Mouse (Mus musculus): ENCODE results near the gene Gm28845. TPM values are rescaled to one million over a fixed set of nuclear protein-coding genes. Genes with fewer than 3 reads are reported as not detected.

The Gm28845 gene
- polyA plus RNA-seq, 1 experiment from 2014 or later, result not detected

DNA sequence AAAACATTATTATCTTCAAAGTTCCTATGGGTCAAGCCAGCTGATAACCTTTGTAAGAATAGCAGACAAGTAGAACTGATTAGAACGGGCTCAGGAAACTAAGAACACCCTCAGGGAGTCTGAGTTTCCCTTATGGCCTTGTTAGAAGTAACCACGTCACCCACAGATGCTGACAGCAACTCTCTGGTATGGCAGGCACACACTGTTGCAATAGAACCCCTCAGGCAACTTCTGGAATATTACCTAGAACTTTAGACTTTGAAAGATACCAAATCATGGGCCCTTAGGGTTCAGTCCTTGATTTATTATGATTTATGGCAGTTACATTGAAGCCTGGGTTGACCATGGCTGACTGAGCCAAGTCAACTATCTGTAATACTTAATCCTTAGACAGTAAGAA is 27.2 kb upstream of the Gm28845 start:
- no peak overlapping the region for H3K27ac ChIP-seq (ENCODE audit: low read depth)
- no peak overlapping the region for H3K9ac ChIP-seq (replicated peaks)
- no peak overlapping the region for H3K4me3 ChIP-seq (ENCODE audit: low read depth, low read length)
- TF ChIP-seq EP300 (IDR thresholded peaks at IDR 0.05; ENCODE audit: low read depth) (no peak), CTCF (IDR thresholded peaks at IDR 0.05; ENCODE audit: low read depth) (no peak)
- no peaks in the 10 kb centered on the region for H3K4me1 ChIP-seq (ENCODE audit: insufficient read depth)
- DNase-seq (no peak), ATAC-seq (no peak)
- H3K27me3 ChIP-seq (ENCODE audit: insufficient read depth, low read length), result no peaks in the 10 kb centered on the region
- no peaks in the 10 kb centered on the region for H3K9me3 ChIP-seq (ENCODE audit: low read length)
- no peaks in the 10 kb centered on the region for H3K36me3 ChIP-seq (replicated peaks; ENCODE audit: insufficient read depth, low read length)
- 33% methylated on average over 2 of the region's 2 CpGs for WGBS (ENCODE audit: insufficient replicate concordance)
- no peak overlapping the region for H3K4me2 ChIP-seq (ENCODE audit: low read depth, low read length)

DNA sequence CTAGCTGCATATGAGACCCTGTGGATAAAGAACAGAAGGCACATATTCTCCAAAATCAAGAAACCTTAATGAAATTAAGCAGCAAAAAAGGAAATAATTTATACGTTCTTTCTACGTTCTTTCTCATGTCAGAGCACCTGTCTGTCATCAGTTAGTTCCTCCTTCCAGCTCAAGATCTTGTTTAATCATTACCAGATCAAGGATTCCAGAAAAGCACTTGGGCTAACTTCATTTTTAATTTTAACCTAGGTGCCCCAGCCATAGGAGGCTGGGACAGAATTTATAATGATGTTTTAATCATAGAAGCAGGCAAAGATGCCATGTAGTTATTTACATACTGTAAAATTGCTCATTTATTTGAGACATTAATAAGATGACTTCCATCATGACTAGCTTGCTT is 25.4 kb upstream of the Gm28845 start:
- no peak for DNase-seq

DNA sequence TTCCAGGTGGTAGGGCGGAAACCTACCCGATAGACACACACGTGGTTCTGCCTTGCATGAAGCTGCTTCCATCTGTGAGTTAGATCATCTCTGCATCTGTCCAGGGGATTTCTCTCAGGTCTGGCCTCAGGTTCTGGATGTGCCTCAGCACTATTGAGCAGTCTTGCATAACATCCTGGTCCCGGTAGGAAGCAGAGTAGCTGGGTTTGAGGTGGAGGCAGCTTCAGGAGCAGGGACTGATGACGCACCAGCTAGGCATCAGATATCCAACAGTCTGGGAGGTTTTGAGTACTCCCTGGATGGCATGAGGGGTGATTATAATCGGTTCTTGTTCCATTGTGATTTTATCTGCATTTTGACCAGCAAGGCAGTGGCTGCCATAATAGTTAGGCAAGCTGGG is 18.2 kb upstream of the Gm28845 start:
- Histone ChIP-seq H3K9me3 (ENCODE audit: low read length) (no peaks in the 10 kb centered on the region), H3K4me2 (ENCODE audit: low read depth, low read length) (no peak overlapping the region), H3K9ac (replicated peaks) (no peak overlapping the region), H3K27me3 (ENCODE audit: insufficient read depth, low read length) (no peaks in the 10 kb centered on the region), H3K4me1 (ENCODE audit: insufficient read depth) (no peaks in the 10 kb centered on the region), H3K4me3 (ENCODE audit: low read depth, low read length) (no peak overlapping the region), H3K36me3 (replicated peaks; ENCODE audit: insufficient read depth, low read length) (no peaks in the 10 kb centered on the region), H3K27ac (ENCODE audit: low read depth) (no peak overlapping the region)
- DNase-seq (no peak), ATAC-seq (no peak)
- WGBS (ENCODE audit: insufficient replicate concordance), result 68% methylated on average over 6 of the region's 6 CpGs
- TF ChIP-seq CTCF (IDR thresholded peaks at IDR 0.05; ENCODE audit: low read depth), result no peak
- TF ChIP-seq EP300 (IDR thresholded peaks at IDR 0.05; ENCODE audit: low read depth), result no peak

More for the DNA sequence above, 25.4 kb upstream of the Gm28845 start:
- H3K4me1 ChIP-seq (ENCODE audit: insufficient read depth), result no peaks in the 10 kb centered on the region
- H3K4me3 ChIP-seq (ENCODE audit: low read depth, low read length), result no peak overlapping the region
- H3K9me3 ChIP-seq (ENCODE audit: low read length), result no peaks in the 10 kb centered on the region
- no peaks in the 10 kb centered on the region for H3K36me3 ChIP-seq (replicated peaks; ENCODE audit: insufficient read depth, low read length)
- H3K9ac ChIP-seq (replicated peaks), result no peak overlapping the region
- TF ChIP-seq EP300 (IDR thresholded peaks at IDR 0.05; ENCODE audit: low read depth) (no peak), CTCF (IDR thresholded peaks at IDR 0.05; ENCODE audit: low read depth) (no peak)
- no peak overlapping the region for H3K27ac ChIP-seq (ENCODE audit: low read depth)
- no peak for ATAC-seq
- no peak overlapping the region for H3K4me2 ChIP-seq (ENCODE audit: low read depth, low read length)
- H3K27me3 ChIP-seq (ENCODE audit: insufficient read depth, low read length), result no peaks in the 10 kb centered on the region
- 76% methylated on average over 2 of the region's 2 CpGs for WGBS (ENCODE audit: insufficient replicate concordance)

DNA sequence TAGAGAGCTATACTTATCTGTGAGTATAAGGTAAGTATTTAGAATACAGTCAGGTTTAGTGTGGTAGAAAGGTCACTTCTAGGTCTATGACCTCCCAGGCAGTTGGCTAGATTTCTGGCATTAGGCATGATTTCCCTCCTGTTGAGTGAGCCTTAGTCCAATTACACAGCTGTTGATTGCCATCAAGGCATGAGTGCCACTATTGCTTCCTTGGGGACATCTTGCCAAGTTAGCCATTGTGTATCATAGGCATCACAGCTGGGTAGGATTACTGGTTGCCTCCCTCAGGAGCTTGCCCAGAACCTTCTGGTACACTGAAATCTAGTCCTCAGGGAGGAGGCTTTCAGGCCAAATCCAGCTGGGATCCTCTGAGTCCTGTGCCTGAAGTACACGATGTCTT is 13.5 kb upstream of the Gm28845 start:
- no peak for DNase-seq
- no peak overlapping the region for H3K4me3 ChIP-seq (ENCODE audit: low read depth, low read length)
- H3K27me3 ChIP-seq (ENCODE audit: insufficient read depth, low read length), result no peaks in the 10 kb centered on the region
- ATAC-seq, result no peak
- no peaks in the 10 kb centered on the region for H3K9me3 ChIP-seq (ENCODE audit: low read length)
- no peak overlapping the region for H3K4me2 ChIP-seq (ENCODE audit: low read depth, low read length)
- H3K9ac ChIP-seq (replicated peaks), result no peak overlapping the region
- WGBS (ENCODE audit: insufficient replicate concordance), result 75% methylated on average over 1 of the region's 1 CpGs
- TF ChIP-seq CTCF (IDR thresholded peaks at IDR 0.05; ENCODE audit: low read depth) (no peak), EP300 (IDR thresholded peaks at IDR 0.05; ENCODE audit: low read depth) (no peak)
- H3K4me1 ChIP-seq (ENCODE audit: insufficient read depth), result no peaks in the 10 kb centered on the region
- H3K27ac ChIP-seq (ENCODE audit: low read depth), result no peak overlapping the region
- no peaks in the 10 kb centered on the region for H3K36me3 ChIP-seq (replicated peaks; ENCODE audit: insufficient read depth, low read length)

DNA sequence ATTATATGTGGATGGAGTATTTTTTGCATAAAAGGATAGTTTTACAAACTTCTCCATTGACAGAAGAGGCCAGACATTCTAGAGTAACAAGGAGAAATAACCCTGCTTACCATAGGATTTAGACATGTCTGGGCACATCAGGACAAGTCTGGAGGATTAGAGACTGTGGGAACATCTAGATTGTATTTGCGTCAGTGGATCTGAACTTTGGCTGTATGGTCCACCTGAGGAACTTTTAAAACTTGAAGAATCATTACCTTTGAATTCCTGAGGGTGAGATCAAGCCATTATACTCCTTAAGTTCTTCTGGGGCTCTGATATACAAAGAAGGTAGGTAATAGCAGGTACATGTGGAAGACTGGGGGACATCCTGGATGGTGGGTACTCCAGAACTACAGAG is 12.3 kb upstream of the Gm28845 start:
- H3K9me3 ChIP-seq (ENCODE audit: low read length), result no peaks in the 10 kb centered on the region
- H3K4me3 ChIP-seq (ENCODE audit: low read depth, low read length), result no peak overlapping the region
- H3K36me3 ChIP-seq (replicated peaks; ENCODE audit: insufficient read depth, low read length), result no peaks in the 10 kb centered on the region
- H3K4me2 ChIP-seq (ENCODE audit: low read depth, low read length), result no peak overlapping the region
- no peaks in the 10 kb centered on the region for H3K4me1 ChIP-seq (ENCODE audit: insufficient read depth)
- no peaks in the 10 kb centered on the region for H3K27me3 ChIP-seq (ENCODE audit: insufficient read depth, low read length)
- 91% methylated on average over 1 of the region's 1 CpGs for WGBS (ENCODE audit: insufficient replicate concordance)
- DNase-seq (no peak), ATAC-seq (no peak)
- H3K9ac ChIP-seq (replicated peaks), result no peak overlapping the region
- no peak overlapping the region for H3K27ac ChIP-seq (ENCODE audit: low read depth)
- TF ChIP-seq CTCF (IDR thresholded peaks at IDR 0.05; ENCODE audit: low read depth), result no peak
- no peak for TF ChIP-seq EP300 (IDR thresholded peaks at IDR 0.05; ENCODE audit: low read depth)

DNA sequence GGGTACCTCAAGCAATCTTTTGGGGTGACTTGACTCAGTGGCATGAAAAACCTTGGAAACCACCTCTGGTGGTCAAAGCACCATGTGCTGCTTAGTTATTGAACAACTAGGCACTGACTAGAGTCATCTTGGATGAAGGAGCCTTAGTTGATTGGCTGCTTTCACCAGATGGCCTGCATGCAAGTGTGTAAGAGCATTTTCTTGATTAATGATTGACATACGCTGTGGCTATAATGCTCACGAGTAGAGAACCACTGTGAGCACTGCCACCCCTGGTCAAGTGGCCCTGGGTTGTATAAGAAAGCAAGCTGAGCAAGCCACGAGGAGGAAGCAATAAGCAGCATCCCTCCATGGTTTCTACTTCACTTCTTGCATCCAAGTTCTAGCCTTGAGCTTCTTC is 10.9 kb upstream of the Gm28845 start:
- no peak for TF ChIP-seq EP300 (IDR thresholded peaks at IDR 0.05; ENCODE audit: low read depth)
- no peak for TF ChIP-seq CTCF (IDR thresholded peaks at IDR 0.05; ENCODE audit: low read depth)
- H3K27me3 ChIP-seq (ENCODE audit: insufficient read depth, low read length), result no peaks in the 10 kb centered on the region
- H3K4me2 ChIP-seq (ENCODE audit: low read depth, low read length), result no peak overlapping the region
- no peaks in the 10 kb centered on the region for H3K4me1 ChIP-seq (ENCODE audit: insufficient read depth)
- H3K27ac ChIP-seq (ENCODE audit: low read depth), result no peak overlapping the region
- no peak overlapping the region for H3K9ac ChIP-seq (replicated peaks)
- no peaks in the 10 kb centered on the region for H3K9me3 ChIP-seq (ENCODE audit: low read length)
- ATAC-seq (no peak), DNase-seq (no peak)
- H3K4me3 ChIP-seq (ENCODE audit: low read depth, low read length), result no peak overlapping the region
- WGBS (ENCODE audit: insufficient replicate concordance), result 59% methylated on average over 3 of the region's 3 CpGs
- no peaks in the 10 kb centered on the region for H3K36me3 ChIP-seq (replicated peaks; ENCODE audit: insufficient read depth, low read length)

DNA sequence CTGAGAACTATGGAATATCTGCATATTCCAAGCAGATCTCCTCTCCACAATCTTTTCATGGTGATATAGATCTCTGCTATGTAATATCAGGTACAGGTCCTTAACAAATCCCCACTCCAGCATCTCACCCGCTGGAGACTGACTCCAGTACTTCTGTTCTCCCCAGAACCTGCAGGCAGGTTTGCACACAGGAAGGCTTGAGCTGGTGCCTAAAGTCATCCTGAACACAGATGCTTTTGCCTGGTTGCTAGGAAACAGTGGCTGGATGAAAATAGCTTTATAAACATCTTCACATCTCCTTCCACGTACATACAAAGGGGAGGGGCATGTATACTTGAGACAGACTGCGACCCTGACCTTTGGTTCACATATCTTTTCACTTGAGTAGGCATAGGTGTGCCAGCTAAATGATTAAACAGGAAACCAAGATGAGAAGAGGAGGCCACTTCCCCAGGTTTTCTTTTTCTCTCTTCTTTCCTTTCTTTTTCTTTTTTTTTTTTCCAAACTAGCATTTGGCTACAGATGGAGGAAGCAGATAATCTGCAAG is 10.3 kb upstream of the Gm28845 start:
- DNase-seq (no peak), ATAC-seq (no peak)
- H3K36me3 ChIP-seq (replicated peaks; ENCODE audit: insufficient read depth, low read length), result no peaks in the 10 kb centered on the region
- H3K4me3 ChIP-seq (ENCODE audit: low read depth, low read length), result no peak overlapping the region
- H3K9ac ChIP-seq (replicated peaks), result no peak overlapping the region
- WGBS (ENCODE audit: insufficient replicate concordance), result 68% methylated on average over 3 of the region's 3 CpGs
- TF ChIP-seq CTCF (IDR thresholded peaks at IDR 0.05; ENCODE audit: low read depth), result no peak
- TF ChIP-seq EP300 (IDR thresholded peaks at IDR 0.05; ENCODE audit: low read depth), result no peak
- H3K4me2 ChIP-seq (ENCODE audit: low read depth, low read length), result no peak overlapping the region
- H3K27me3 ChIP-seq (ENCODE audit: insufficient read depth, low read length), result no peaks in the 10 kb centered on the region
- H3K4me1 ChIP-seq (ENCODE audit: insufficient read depth), result no peaks in the 10 kb centered on the region
- H3K27ac ChIP-seq (ENCODE audit: low read depth), result no peak overlapping the region
- H3K9me3 ChIP-seq (ENCODE audit: low read length), result no peaks in the 10 kb centered on the region
